Mouse (Mus musculus) heart, adult 2 months (tissue): ENCODE measurements around the gene Matn1. TPM values are rescaled to one million over a fixed set of nuclear protein-coding genes. Genes with fewer than 3 reads are reported as not detected.

Source experiments
- DNase-seq, 2 experiments: peaks; one replicate each; pipeline ENCODE4 v3.0.0; 2021
- H3K27ac ChIP-seq: fragments of 200-600 bp; 2 replicates; pipeline ENCODE4 v1.8.1; 2022
- H3K27me3 ChIP-seq: fragments of 200-500 bp; 2 replicates; pipeline ENCODE4 v1.6.1; 2012; ENCODE audit warnings: mild to moderate bottlenecking, low read length, inconsistent platforms, mixed read lengths; ENCODE audit not compliant: control insufficient read depth, insufficient read depth
- H3K36me3 ChIP-seq: fragments of 200-500 bp; 2 replicates; pipeline ENCODE4 v1.6.1; 2012; ENCODE audit warnings: low read length, inconsistent platforms; ENCODE audit not compliant: control insufficient read depth, insufficient read depth
- H3K4me1 ChIP-seq: fragments of 200-500 bp; 2 replicates; pipeline ENCODE4 v1.6.1; 2011; ENCODE audit warnings: low read length; ENCODE audit not compliant: control insufficient read depth, insufficient read depth
- H3K4me3 ChIP-seq: fragments of 200-600 bp; 2 replicates; pipeline ENCODE4 v1.8.1; 2022
- H3K79me2 ChIP-seq: fragments of 200-500 bp; replicated peaks from 2 replicates; pipeline ENCODE4 v1.6.1; 2012; ENCODE audit warnings: mild to moderate bottlenecking, inconsistent platforms, low read length, moderate library complexity, mixed read lengths; ENCODE audit not compliant: control insufficient read depth, insufficient read depth
- H3K9ac ChIP-seq: fragments of 200-500 bp; 2 replicates; pipeline ENCODE4 v1.6.1; 2012; ENCODE audit warnings: low read depth, mild to moderate bottlenecking, control low read depth, inconsistent platforms, low read length, mixed read lengths
- CTCF ChIP-seq: fragments of 200-600 bp; IDR thresholded peaks from 2 replicates; pipeline ENCODE4 v1.8.1; 2022; ENCODE audit warnings: antibody characterized with exemption, mild to moderate bottlenecking, moderate library complexity
- EP300 ChIP-seq: fragments of 200-500 bp; IDR thresholded peaks from 2 replicates; pipeline ENCODE4 v1.6.1; 2011; ENCODE audit warnings: low read depth, low read length, control low read depth; ENCODE audit not compliant: insufficient read depth
- POLR2A ChIP-seq: fragments of 200-500 bp; IDR thresholded peaks from 2 replicates; pipeline ENCODE4 v1.6.1; 2011; ENCODE audit warnings: mild to moderate bottlenecking, low read depth, low read length, control low read depth; ENCODE audit not compliant: insufficient read depth
- WGBS: fragments of 180-500 bp; shearing (Covaris S2); methylation state at CpG from one replicate; pipeline ENCODE4 v1.1.7; 2018; 5-methylcytosine and 5-hydroxymethylcytosine counted together
- intact Hi-C: fragments of 180-260 bp; cut with DNase I; formaldehyde crosslinking; loops from one replicate; pipeline ENCODE4 v1.15.1; 2025
- polyA plus RNA-seq: library from polyadenylated mRNA; depleted of rRNA; stranded (reverse); fragments of >200 nt; gene quantifications from 2 replicates; pipeline ENCODE4 v1.2.3, GENCODE M21; 2012
- total RNA-seq, 2 experiments: library from RNA; stranded (reverse); gene quantifications; 2 replicates each; pipeline ENCODE4 v1.2.3; 2021

The Matn1 gene
- total and polyA plus RNA-seq, 3 experiments = 0.10 TPM; not detected in 2

GRCm38 (mm10) chr4:130978981-130979380 lies 34.8 kb downstream of the Matn1 start:
- H3K79me2 ChIP-seq = no peaks in the 10 kb centered on the region
- no peak overlapping the region for H3K9ac ChIP-seq
- H3K4me3 ChIP-seq = no peak overlapping the region
- peak; percentile 46 to 50 for DNase-seq
- 52% methylated on average over 3 of the region's 3 CpGs for WGBS
- intact Hi-C loops = no loop called here
- no peak overlapping the region for H3K27ac ChIP-seq
- TF ChIP-seq POLR2A (no peak), EP300 (no peak), CTCF (no peak)
- H3K27me3 ChIP-seq = no peaks in the 10 kb centered on the region
- H3K36me3 ChIP-seq = no peaks in the 10 kb centered on the region
- no peaks in the 10 kb centered on the region for H3K4me1 ChIP-seq

GRCm38 (mm10) chr4:130984416-130985182 lies 40.4 kb downstream of the Matn1 start:
- H3K9ac ChIP-seq = no peak overlapping the region
- no peak overlapping the region for H3K27ac ChIP-seq
- 64% methylated on average over 17 of the region's 17 CpGs for WGBS
- H3K27me3 ChIP-seq = no peaks in the 10 kb centered on the region
- DNase-seq = no peak
- intact Hi-C loops = no loop called here
- no peaks in the 10 kb centered on the region for H3K36me3 ChIP-seq
- TF ChIP-seq EP300 = no peak
- no peak for TF ChIP-seq CTCF
- TF ChIP-seq POLR2A = no peak
- no peaks in the 10 kb centered on the region for H3K4me1 ChIP-seq
- H3K79me2 ChIP-seq = no peaks in the 10 kb centered on the region
- H3K4me3 ChIP-seq = no peak overlapping the region

GRCm38 (mm10) chr4:130987046-130987445 lies 42.9 kb downstream of the Matn1 start:
- Histone ChIP-seq H3K79me2 (no peaks in the 10 kb centered on the region), H3K4me1 (no peaks in the 10 kb centered on the region), H3K4me3 (no peak overlapping the region), H3K27me3 (no peaks in the 10 kb centered on the region), H3K36me3 (no peaks in the 10 kb centered on the region), H3K27ac (no peak overlapping the region), H3K9ac (no peak overlapping the region)
- DNase-seq = no peak
- TF ChIP-seq CTCF = no peak
- no peak for TF ChIP-seq POLR2A
- TF ChIP-seq EP300 = no peak
- 84% methylated on average over 4 of the region's 4 CpGs for WGBS
- intact Hi-C loops = no loop called here

GRCm38 (mm10) chr4:130988219-130988839 lies 44.1 kb downstream of the Matn1 start:
- Histone ChIP-seq H3K9ac (no peak overlapping the region), H3K27ac (no peak overlapping the region), H3K36me3 (no peaks in the 10 kb centered on the region), H3K79me2 (no peaks in the 10 kb centered on the region), H3K4me1 (no peaks in the 10 kb centered on the region), H3K4me3 (no peak overlapping the region), H3K27me3 (no peaks in the 10 kb centered on the region)
- TF ChIP-seq EP300 (no peak), CTCF (no peak), POLR2A (no peak)
- intact Hi-C loops = no loop called here
- DNase-seq = no peak
- 77% methylated on average over 6 of the region's 6 CpGs for WGBS

GRCm38 (mm10) chr4:130989146-130989545 lies 45.0 kb downstream of the Matn1 start:
- Histone ChIP-seq H3K27ac (no peak overlapping the region), H3K9ac (no peak overlapping the region), H3K27me3 (no peaks in the 10 kb centered on the region), H3K4me1 (no peaks in the 10 kb centered on the region), H3K4me3 (no peak overlapping the region), H3K79me2 (no peaks in the 10 kb centered on the region), H3K36me3 (no peaks in the 10 kb centered on the region)
- TF ChIP-seq POLR2A = no peak
- no peak for DNase-seq
- WGBS = 70% methylated on average over 9 of the region's 9 CpGs
- intact Hi-C loops = no loop called here

GRCm38 (mm10) chr4:130990966-130991365 lies 46.8 kb downstream of the Matn1 start:
- no peak for TF ChIP-seq EP300
- TF ChIP-seq CTCF = no peak
- TF ChIP-seq POLR2A = no peak
- H3K4me1 ChIP-seq = no peaks in the 10 kb centered on the region
- H3K36me3 ChIP-seq = no peaks in the 10 kb centered on the region
- H3K27me3 ChIP-seq = no peaks in the 10 kb centered on the region
- H3K9ac ChIP-seq = no peak overlapping the region
- H3K79me2 ChIP-seq = no peaks in the 10 kb centered on the region
- intact Hi-C loops = no loop called here
- no peak overlapping the region for H3K27ac ChIP-seq
- no peak overlapping the region for H3K4me3 ChIP-seq
- no peak for DNase-seq
- WGBS = 93% methylated on average over 5 of the region's 5 CpGs
